ENCODE assay signal across 26 mouse cellular contexts in genomic region chr7:111363206-111363605, GRCm38 (mm10).
"Had no signal": no experiment of that assay in that cellular context is flagged by ENCODE, and none has a peak within 500 bp of the region (broad histone marks: within the 10 kb centered on the region; RNA-seq: fewer than 3 reads in every experiment).

No protein-coding gene starts in this region.

- H3K27ac ChIP-seq: heart, adult 2 months; heart, embryonic 13.5 days; heart, embryonic 15.5 days; hindbrain, embryonic 13.5 days; hindbrain, embryonic 15.5 days; hindbrain, postnatal 0 days; kidney, embryonic 15.5 days; kidney, postnatal 0 days; limb, embryonic 13.5 days; limb, embryonic 15.5 days; liver, embryonic 12.5 days had no signal

- ATAC-seq: forebrain, embryonic 16.5 days; hindbrain, postnatal 0 days; intestine, embryonic 16.5 days; liver, embryonic 12.5 days had no signal

- H3K4me3 ChIP-seq: heart, adult 2 months; heart, embryonic 13.5 days; heart, embryonic 15.5 days; hindbrain, embryonic 13.5 days; hindbrain, embryonic 15.5 days; kidney, embryonic 15.5 days; limb, embryonic 13.5 days; limb, embryonic 15.5 days; liver, embryonic 12.5 days had no signal

- DNase-seq: gastrocnemius, postnatal 14 days; gastrocnemius, postnatal 36 days; heart, adult 11 months; heart, adult 2 months; heart, postnatal 14 days; heart, postnatal 36 days; kidney, adult 11 months; kidney, adult 2 months; kidney, adult 9 months; kidney, postnatal 14 days; kidney, postnatal 36 days; layer of hippocampus, adult 9-11 months; layer of hippocampus, postnatal 36 days; left cerebral cortex, postnatal 4 days had no signal
